Mouse (Mus musculus) testis, adult 2 months (tissue): Measurements from ENCODE around the gene Spire2.

Source experiments
- CTCF ChIP-seq: fragments of 200-500 bp; IDR thresholded peaks from 2 replicates; pipeline ENCODE4 v1.5.1; 2012; ENCODE audit warnings: low read depth, mild to moderate bottlenecking, inconsistent platforms, low read length, moderate library complexity; ENCODE audit not compliant: control insufficient read depth, insufficient read depth, insufficient replicate concordance
- POLR2A ChIP-seq: fragments of 200-500 bp; IDR thresholded peaks from 2 replicates; pipeline ENCODE4 v1.6.1; 2012; ENCODE audit warnings: low read depth, mild to moderate bottlenecking, inconsistent platforms, low read length, moderate library complexity; ENCODE audit not compliant: control insufficient read depth

DNA sequence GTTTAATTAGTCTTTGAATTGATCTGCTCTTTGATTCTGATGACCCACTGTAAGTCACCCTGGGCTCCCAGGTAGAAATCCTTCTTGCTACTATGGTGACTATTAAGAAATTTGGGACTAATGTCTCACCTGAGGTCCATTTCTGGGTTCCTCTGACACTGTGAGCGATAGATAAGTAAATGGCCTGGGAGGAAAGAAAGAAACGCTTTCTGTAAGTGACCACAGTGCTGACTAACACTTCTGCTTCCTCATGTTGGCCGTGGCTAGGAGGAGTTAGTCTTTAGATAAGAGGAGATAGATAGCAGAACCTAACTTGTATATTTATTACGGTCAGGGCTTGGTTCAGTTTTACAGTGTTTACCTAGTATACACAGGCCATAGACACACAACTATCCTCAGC is 3.2 kb upstream of the Spire2 start:
- TF ChIP-seq CTCF, result no peak
- no peak for TF ChIP-seq POLR2A
